8 mouse cellular contexts compared by ENCODE assay signal in the genomic region with DNA sequence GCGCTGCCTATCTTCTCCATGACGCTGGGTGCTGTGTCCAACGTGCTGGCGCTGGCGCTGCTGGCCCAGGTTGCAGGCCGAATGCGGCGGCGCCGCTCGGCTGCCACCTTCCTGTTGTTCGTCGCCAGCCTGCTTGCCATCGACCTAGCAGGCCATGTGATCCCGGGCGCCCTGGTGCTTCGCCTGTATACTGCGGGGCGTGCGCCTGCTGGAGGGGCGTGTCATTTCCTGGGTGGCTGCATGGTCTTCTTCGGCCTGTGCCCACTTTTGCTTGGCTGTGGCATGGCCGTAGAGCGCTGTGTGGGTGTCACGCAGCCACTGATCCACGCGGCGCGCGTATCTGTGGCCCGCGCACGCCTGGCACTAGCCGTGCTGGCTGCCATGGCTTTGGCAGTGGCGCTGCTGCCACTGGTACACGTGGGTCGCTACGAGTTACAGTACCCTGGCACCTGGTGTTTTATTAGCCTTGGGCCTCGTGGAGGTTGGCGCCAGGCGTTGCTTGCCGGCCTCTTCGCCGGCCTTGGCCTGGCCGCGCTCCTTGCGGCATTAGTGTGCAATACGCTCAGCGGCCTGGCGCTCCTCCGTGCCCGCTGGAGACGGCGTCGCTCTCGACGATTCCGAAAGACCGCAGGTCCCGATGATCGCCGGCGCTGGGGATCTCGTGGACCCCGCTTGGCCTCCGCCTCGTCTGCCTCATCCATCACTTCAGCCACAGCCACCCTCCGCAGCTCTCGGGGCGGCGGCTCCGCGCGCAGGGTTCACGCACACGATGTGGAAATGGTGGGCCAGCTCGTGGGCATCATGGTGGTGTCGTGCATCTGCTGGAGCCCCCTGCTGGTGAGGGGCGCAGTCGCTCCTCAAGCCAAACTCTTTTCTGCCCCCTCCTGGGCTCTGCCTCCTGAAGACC. TPM values are rescaled to one million over a fixed set of nuclear protein-coding genes. Genes with fewer than 3 reads are reported as not detected.
A peak's percentile ranks its signal among the peaks of the same experiment; 100 is the strongest.
DNase-seq lines count a peak whose midpoint lies in the region; ATAC-seq and TF ChIP-seq lines count a peak whose summit lies in the region.

No protein-coding gene starts in this region.

- H3K4me2 ChIP-seq in forebrain, embryonic 16.5 days (ENCODE audit: low read length): peak overlapping the region; percentile 59
- H3K4me2 ChIP-seq in intestine, embryonic 15.5 days (replicated peaks): peak overlapping the region; percentile 69
- peak overlapping the region; percentile 59 for H3K4me2 ChIP-seq in liver, embryonic 15.5 days
- H3K4me2 ChIP-seq in neural tube, embryonic 14.5 days (ENCODE audit: low read depth, low read length): peak overlapping the region; percentile 62

- peak; percentile 23 for DNase-seq in ovary, adult 18-20 months (ENCODE audit: low spot score)
- no peak for DNase-seq in ovary, postnatal 10 days (ENCODE audit: low spot score)
- DNase-seq in cerebellum, adult 2 months: peak; percentile 57 to 58
- DNase-seq in thymus, postnatal 25 days: peak; percentile 73

- H3K9ac ChIP-seq in forebrain, embryonic 16.5 days (replicated peaks; ENCODE audit: low read depth, low read length): peak overlapping the region; percentile 62
- peak overlapping the region; percentile 38 for H3K9ac ChIP-seq in intestine, embryonic 15.5 days
- H3K9ac ChIP-seq in liver, embryonic 15.5 days: no peak overlapping the region
- peak overlapping the region; percentile 42 for H3K9ac ChIP-seq in neural tube, embryonic 14.5 days (replicated peaks; ENCODE audit: low read depth, low read length)

- WGBS in cerebellum, adult 2 months: 12% methylated on average over 80 of the region's 80 CpGs
- 20% methylated on average over 80 of the region's 80 CpGs for WGBS in forebrain, embryonic 16.5 days
- WGBS in intestine, embryonic 15.5 days: 28% methylated on average over 80 of the region's 80 CpGs
- 40% methylated on average over 80 of the region's 80 CpGs for WGBS in liver, embryonic 15.5 days (ENCODE audit: insufficient replicate concordance)
- whole genome bisulfite sequencing in neural tube, embryonic 14.5 days: 15% methylated on average over 80 of the region's 80 CpGs

- TF ChIP-seq CTCF in cerebellum, adult 2 months (IDR thresholded peaks at IDR 0.05; ENCODE audit: borderline replicate concordance, insufficient read depth, low read depth, low read length): peak; percentile 31; the same call in 1 of the 2 replicates

- no peaks in the 10 kb centered on the region for H3K9me3 ChIP-seq in forebrain, embryonic 16.5 days (ENCODE audit: control insufficient read depth, low read length)
- H3K9me3 ChIP-seq in intestine, embryonic 15.5 days: no peaks in the 10 kb centered on the region
- H3K9me3 ChIP-seq in liver, embryonic 15.5 days (replicated peaks): no peaks in the 10 kb centered on the region
- H3K9me3 ChIP-seq in neural tube, embryonic 14.5 days (ENCODE audit: control insufficient read depth, low read length): no peaks in the 10 kb centered on the region

- TF ChIP-seq POLR2A in cerebellum, adult 2 months (IDR thresholded peaks at IDR 0.05; ENCODE audit: borderline replicate concordance, insufficient read depth, low read length): no peak

- no peaks in the 10 kb centered on the region; the same call in 1 of the 2 replicates for H3K4me1 ChIP-seq in cerebellum, adult 2 months (ENCODE audit: control insufficient read depth, insufficient read depth, low read length)
- peaks cover 26% of the 10 kb centered on the region for H3K4me1 ChIP-seq in forebrain, embryonic 16.5 days (replicated peaks; ENCODE audit: control insufficient read depth, insufficient read depth, low read length)
- peaks cover 46% of the 10 kb centered on the region for H3K4me1 ChIP-seq in intestine, embryonic 15.5 days (replicated peaks)
- peaks cover 25% of the 10 kb centered on the region for H3K4me1 ChIP-seq in liver, embryonic 15.5 days (replicated peaks)
- H3K4me1 ChIP-seq in neural tube, embryonic 14.5 days (ENCODE audit: control insufficient read depth, insufficient read depth, low read length): peaks cover 18% of the 10 kb centered on the region; the same call in 1 of the 2 replicates

- ATAC-seq in forebrain, embryonic 16.5 days: peak; percentile 67
- peak; percentile 41 for ATAC-seq in intestine, embryonic 15.5 days
- no peak for ATAC-seq in liver, embryonic 15.5 days (ENCODE audit: insufficient read depth)
- ATAC-seq in neural tube, embryonic 14.5 days (ENCODE audit: low read depth): peak; percentile 56

- no peaks in the 10 kb centered on the region for H3K27me3 ChIP-seq in cerebellum, adult 2 months (ENCODE audit: control insufficient read depth, insufficient read depth, low read length)
- no peaks in the 10 kb centered on the region for H3K27me3 ChIP-seq in forebrain, embryonic 16.5 days (replicated peaks; ENCODE audit: control insufficient read depth, insufficient read depth, low read length)
- H3K27me3 ChIP-seq in intestine, embryonic 15.5 days (replicated peaks): no peaks in the 10 kb centered on the region
- H3K27me3 ChIP-seq in liver, embryonic 15.5 days: peaks cover 20% of the 10 kb centered on the region
- no peaks in the 10 kb centered on the region for H3K27me3 ChIP-seq in neural tube, embryonic 14.5 days (ENCODE audit: control insufficient read depth, insufficient read depth, low read length)

- no peak overlapping the region for H3K4me3 ChIP-seq in cerebellum, adult 2 months (replicated peaks; ENCODE audit: insufficient read depth, low read depth, low read length)
- peak overlapping the region; percentile 38 for H3K4me3 ChIP-seq in forebrain, embryonic 16.5 days (replicated peaks; ENCODE audit: low read length)
- H3K4me3 ChIP-seq in intestine, embryonic 15.5 days (replicated peaks): peak overlapping the region; percentile 28
- peak overlapping the region; percentile 27 for H3K4me3 ChIP-seq in liver, embryonic 15.5 days (replicated peaks)
- peak overlapping the region; percentile 29 for H3K4me3 ChIP-seq in neural tube, embryonic 14.5 days (ENCODE audit: low read depth, low read length)

- H3K36me3 ChIP-seq in forebrain, embryonic 16.5 days (ENCODE audit: control insufficient read depth, insufficient read depth): peaks cover 22% of the 10 kb centered on the region
- peaks cover 40% of the 10 kb centered on the region for H3K36me3 ChIP-seq in intestine, embryonic 15.5 days
- H3K36me3 ChIP-seq in liver, embryonic 15.5 days (replicated peaks): peaks cover 37% of the 10 kb centered on the region
- H3K36me3 ChIP-seq in neural tube, embryonic 14.5 days (ENCODE audit: control insufficient read depth, insufficient read depth, low read length): peaks cover 16% of the 10 kb centered on the region

- H3K27ac ChIP-seq in cerebellum, adult 2 months (ENCODE audit: insufficient read depth, low read length): no peak overlapping the region
- H3K27ac ChIP-seq in forebrain, embryonic 16.5 days (ENCODE audit: low read length): peak overlapping the region; percentile 12; the same call in 1 of the 2 replicates
- H3K27ac ChIP-seq in intestine, embryonic 15.5 days: no peak overlapping the region
- no peak overlapping the region for H3K27ac ChIP-seq in liver, embryonic 15.5 days (replicated peaks)
- peak overlapping the region; percentile 48 for H3K27ac ChIP-seq in neural tube, embryonic 14.5 days (ENCODE audit: low read depth, low read length)

RNA-seq across cellular contexts. Expression of a gene that starts 1.8 kb away (rescaled TPM):
- 0.76 and 0.77 TPM in 2 replicates for polyA plus RNA-seq in cerebellum, adult 2 months (2012; rRNA removed)
- polyA plus RNA-seq in forebrain, embryonic 16.5 days (2015; fragmentation: Nextera tagmentation; extraction: Ambion mirVana): 0.45 and 1.3 TPM in 2 replicates
- 1.2 and 1.6 TPM in 2 replicates for polyA plus RNA-seq in intestine, embryonic 15.5 days (2015; fragmentation: Nextera tagmentation; extraction: Ambion mirVana)
- 0.36 and 0.48 TPM in 2 replicates for polyA plus RNA-seq in liver, embryonic 15.5 days (2015; fragmentation: Nextera tagmentation; extraction: Ambion mirVana)
- 0.71 and 1.4 TPM in 2 replicates for polyA plus RNA-seq in neural tube, embryonic 14.5 days (2014; fragmentation: Nextera tagmentation; extraction: Ambion mirVana)

RNA-seq across cellular contexts. Expression of a gene that starts 15.8 kb away (rescaled TPM):
- 51.3 and 51.7 TPM in 2 replicates for polyA plus RNA-seq in cerebellum, adult 2 months (2012; rRNA removed)
- polyA plus RNA-seq in forebrain, embryonic 16.5 days (2015; fragmentation: Nextera tagmentation; extraction: Ambion mirVana): 147 and 151 TPM in 2 replicates
- polyA plus RNA-seq in intestine, embryonic 15.5 days (2015; fragmentation: Nextera tagmentation; extraction: Ambion mirVana): 163 and 166 TPM in 2 replicates
- 49.8 and 50.8 TPM in 2 replicates for polyA plus RNA-seq in liver, embryonic 15.5 days (2015; fragmentation: Nextera tagmentation; extraction: Ambion mirVana)
- polyA plus RNA-seq in neural tube, embryonic 14.5 days (2014; fragmentation: Nextera tagmentation; extraction: Ambion mirVana): 90.2 and 104 TPM in 2 replicates

RNA-seq across cellular contexts. Expression of a gene that starts 30.7 kb away (rescaled TPM):
- 59.8 and 62.7 TPM in 2 replicates for polyA plus RNA-seq in cerebellum, adult 2 months (2012; rRNA removed)
- polyA plus RNA-seq in forebrain, embryonic 16.5 days (2015; fragmentation: Nextera tagmentation; extraction: Ambion mirVana): 30.7 and 36.0 TPM in 2 replicates
- 34.4 and 35.2 TPM in 2 replicates for polyA plus RNA-seq in intestine, embryonic 15.5 days (2015; fragmentation: Nextera tagmentation; extraction: Ambion mirVana)
- polyA plus RNA-seq in liver, embryonic 15.5 days (2015; fragmentation: Nextera tagmentation; extraction: Ambion mirVana): 11.3 and 12.8 TPM in 2 replicates
- 25.1 and 27.7 TPM in 2 replicates for polyA plus RNA-seq in neural tube, embryonic 14.5 days (2014; fragmentation: Nextera tagmentation; extraction: Ambion mirVana)

RNA-seq across cellular contexts. Expression of a gene that starts 46.7 kb away (rescaled TPM):
- 30.0 and 31.5 TPM in 2 replicates for polyA plus RNA-seq in cerebellum, adult 2 months (2012; rRNA removed)
- polyA plus RNA-seq in forebrain, embryonic 16.5 days (2015; fragmentation: Nextera tagmentation; extraction: Ambion mirVana): 116 TPM in 2 replicates
- polyA plus RNA-seq in intestine, embryonic 15.5 days (2015; fragmentation: Nextera tagmentation; extraction: Ambion mirVana): 215 and 226 TPM in 2 replicates
- 184 and 189 TPM in 2 replicates for polyA plus RNA-seq in liver, embryonic 15.5 days (2015; fragmentation: Nextera tagmentation; extraction: Ambion mirVana)
- polyA plus RNA-seq in neural tube, embryonic 14.5 days (2014; fragmentation: Nextera tagmentation; extraction: Ambion mirVana): 82.6 and 83.3 TPM in 2 replicates

Comparison
In these comparisons a context has a peak if more than half of its experiments do, and no peak if none do; other contexts are left out.
1. H3K27ac ChIP-seq: peak in forebrain, embryonic 16.5 days (single experiment) and neural tube, embryonic 14.5 days (single experiment); none in cerebellum, adult 2 months (single experiment), intestine, embryonic 15.5 days (single experiment) and liver, embryonic 15.5 days (single experiment).
2. Peak in every context shown above with its lines, with median percentiles within 50 percentile points of each other: H3K4me2 ChIP-seq.